Mouse (Mus musculus): Measurements from ENCODE around the gene Vma21-ps.
A peak's percentile ranks its signal among the peaks of the same experiment; 100 is the strongest.
"Not testable (repeated sequence)": the region's sequence is repeated elsewhere in the genome, so short reads cannot be mapped to it uniquely, and the experiment has no call there.

The Vma21-ps gene

DNA sequence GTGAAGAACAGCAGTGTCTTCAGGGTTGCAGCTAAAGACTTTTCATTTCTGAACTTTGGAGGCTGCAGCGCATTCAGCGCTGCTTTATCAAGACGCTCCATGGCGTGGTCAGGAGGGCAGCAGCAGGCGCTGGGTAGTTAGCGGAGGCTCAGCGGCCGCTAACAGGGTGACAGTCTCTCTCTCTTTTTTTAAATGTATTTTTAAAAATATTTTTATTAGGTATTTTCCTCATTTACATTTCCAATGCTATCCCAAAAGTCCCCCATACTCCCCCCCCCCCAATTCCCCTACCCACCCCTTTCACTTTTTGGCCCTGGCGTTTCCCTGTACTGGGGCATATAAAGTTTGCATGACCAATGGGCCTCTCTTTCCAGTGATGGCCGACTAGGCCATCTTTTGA is at the start of gene Vma21-ps:
Gene Vma21-ps (minus strand): TSS at position 101 of the 400 bp plus-strand sequence.
- DNase-seq (ENCODE audit: low read depth) = not testable (repeated sequence)

DNA sequence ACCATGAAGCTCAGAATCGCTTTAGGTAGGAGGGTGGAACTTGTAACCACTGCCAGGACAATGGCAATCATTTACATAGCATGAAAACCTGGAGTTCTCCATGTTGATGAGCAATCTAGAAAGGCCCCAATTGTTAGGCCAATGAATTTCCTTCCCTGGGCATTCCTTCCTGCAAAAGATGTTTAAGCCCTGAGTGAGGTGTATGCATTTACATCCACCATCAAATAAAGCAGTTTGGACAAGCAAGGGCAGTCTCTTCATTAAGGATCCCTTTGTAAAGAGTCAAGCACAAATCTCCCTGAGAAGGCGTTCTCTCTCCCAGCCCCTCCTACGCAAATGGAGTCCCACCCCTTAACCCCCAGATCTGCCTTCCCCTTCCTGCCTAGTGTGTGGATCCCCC is 46.0 kb upstream of the Vma21-ps start:
- DNase-seq (ENCODE audit: low read depth) = no peak

DNA sequence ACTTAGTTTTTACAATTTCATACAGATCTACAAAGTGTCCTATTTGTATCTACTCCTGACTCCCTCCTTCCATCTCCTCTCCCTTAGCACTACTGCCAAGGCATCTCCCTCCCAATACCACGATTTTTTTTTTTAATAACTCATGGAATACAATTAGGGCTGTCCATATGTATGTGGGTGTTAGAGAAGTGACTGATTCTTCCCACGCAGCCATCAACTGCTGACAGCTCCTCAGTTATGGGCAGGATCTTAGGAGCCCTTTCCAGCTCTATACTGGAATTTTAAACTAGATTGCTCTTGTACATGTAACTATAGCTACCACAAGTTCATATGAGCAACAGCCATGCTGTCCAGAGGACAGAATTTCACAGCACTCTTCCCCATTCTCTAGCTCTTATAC is 33.6 kb upstream of the Vma21-ps start:
- DNase-seq (ENCODE audit: low read depth) = no peak

DNA sequence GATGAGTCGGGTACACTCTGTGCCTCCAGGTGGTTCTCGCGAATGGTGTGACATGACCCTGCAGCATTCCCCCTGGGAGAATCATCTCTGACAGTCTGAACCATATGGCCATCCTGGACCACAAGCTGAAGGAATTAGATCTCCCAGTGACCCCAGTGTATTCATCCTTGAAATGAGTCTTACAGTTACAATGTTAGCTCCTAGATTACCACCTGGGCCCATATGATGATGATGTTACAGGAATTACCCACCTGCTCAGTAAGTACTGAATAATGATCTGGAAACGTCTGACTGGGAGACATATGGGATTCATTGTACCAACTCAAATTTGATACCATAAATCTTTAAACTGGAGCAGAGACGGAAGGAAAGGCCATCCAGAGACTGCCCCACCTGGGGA is 29.4 kb upstream of the Vma21-ps start:
- no peak for DNase-seq (ENCODE audit: low read depth)

DNA sequence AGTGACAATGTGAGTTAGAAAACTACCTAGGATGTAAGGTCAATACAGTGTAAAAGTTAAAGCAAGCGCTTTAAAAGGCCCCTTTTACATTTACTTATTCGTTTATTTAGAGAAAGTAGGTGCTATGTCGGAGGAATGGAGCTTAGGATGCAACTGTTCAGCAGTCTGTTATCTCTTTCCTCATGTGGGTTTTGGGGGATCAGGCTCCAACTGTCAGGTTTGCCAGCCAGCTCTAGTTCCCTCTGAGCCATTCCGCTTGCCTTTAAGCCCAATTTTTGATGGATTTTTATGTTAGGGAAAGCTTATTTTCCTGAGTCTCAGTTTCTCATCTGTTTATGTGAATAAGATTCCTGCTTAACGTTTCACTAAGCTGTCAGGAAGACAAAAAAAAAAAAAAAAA is 22.3 kb upstream of the Vma21-ps start:
- no peak for DNase-seq (ENCODE audit: low read depth)

DNA sequence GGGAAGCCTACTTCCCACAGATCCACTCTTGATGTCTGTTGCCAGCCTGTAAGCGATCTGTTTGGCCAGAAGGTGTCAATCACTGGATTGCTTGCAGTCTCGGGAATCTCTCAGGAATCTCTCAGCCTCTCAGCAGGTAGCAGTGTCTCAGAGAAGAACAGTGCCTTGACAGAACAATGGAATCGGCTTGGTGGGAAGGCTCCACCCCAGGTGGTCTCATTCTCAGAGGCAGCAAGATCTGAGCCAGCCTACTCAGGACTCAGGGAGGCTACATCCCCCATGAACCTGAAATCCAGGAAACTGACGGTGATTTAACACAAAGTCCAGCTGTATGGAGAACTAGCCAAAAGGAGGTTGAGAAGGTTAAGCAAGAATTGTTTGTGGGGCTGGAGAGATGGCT is 20.5 kb upstream of the Vma21-ps start:
- DNase-seq (ENCODE audit: low read depth) = no peak

DNA sequence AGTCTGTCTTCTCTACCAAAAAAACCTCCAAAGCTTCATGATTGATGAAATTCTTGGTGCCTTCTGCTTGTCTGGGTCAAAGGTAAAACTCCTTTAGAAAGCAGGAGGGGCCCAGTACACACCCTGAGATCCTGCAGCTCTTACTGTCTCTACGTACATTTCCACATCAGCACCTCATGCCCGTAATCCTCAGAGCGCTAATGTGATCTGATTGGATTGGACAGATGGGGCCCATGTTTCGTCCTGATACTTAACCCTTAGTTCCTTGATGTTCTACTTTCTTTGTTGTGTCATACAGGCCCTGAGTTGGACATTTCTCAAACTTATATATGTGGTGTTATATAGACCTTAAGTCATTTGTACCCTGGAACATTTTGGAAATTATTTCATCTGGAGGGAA is 9.6 kb downstream of the Vma21-ps start:
- DNase-seq (ENCODE audit: low read depth) = no peak

DNA sequence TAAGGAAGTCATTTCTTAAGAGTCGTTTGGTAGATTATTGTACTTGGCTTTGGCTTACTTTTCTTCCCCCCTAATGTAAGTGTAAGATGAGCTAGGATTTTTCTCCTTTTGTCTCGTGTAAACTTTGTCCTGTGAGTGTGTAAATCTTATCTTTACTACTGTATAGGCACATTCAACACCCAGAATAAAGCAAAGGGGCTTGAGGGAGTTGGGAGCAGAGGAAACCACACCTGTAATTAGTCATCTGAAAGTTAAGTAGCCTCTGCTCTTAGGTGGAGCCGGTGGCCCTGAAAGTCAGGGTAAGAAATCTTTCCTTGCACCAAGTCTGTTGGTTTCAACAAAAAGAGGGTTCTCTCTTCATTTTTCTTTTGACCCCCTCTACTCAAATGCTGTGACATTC is 23.6 kb downstream of the Vma21-ps start:
- no peak for DNase-seq (ENCODE audit: low read depth)

DNA sequence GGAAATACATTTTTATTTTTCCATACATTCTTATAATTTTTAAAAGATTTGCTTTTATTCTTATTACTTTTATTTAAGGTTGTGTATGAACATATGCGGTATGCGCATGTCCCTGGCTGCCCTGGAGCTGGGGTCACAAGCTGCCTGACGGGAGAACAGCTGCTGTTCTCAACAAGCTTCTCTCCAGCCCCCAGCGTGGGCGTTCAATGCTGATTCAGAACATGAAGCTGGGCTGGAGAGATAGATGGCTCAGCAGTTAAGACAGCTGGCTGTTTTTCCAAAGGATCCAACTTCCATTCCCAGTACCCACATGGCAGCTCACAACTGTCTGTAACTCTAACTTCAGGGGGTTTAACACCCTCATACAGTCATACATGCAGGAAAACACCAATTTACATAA is 35.7 kb downstream of the Vma21-ps start:
- no peak for DNase-seq (ENCODE audit: low read depth)

DNA sequence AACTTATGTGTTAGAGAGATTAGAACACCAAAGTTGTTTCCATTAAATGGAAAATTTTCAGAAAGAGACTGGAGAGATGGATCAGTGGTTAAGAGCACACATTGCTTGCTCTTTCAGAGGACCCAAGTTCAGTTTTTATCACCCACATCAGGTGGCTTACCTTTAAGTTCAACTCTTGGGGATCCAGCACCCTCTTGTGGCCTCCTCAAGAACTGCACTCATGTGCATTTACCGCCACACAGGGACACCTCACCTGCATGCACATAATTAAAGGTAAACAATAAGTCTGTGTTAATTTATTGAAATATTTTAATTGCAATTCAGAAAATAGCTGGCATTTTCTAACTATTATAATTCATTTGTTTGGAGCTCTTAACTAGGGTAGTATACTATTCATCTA is 37.3 kb downstream of the Vma21-ps start:
- peak; percentile 15 for DNase-seq (ENCODE audit: low read depth)

Measured in c-Kit-positive CD71-positive TER-119-negative erythroid progenitor cells, embryonic 14.5 days (primary cell).